Mouse (Mus musculus) olfactory bulb, adult 2 months (tissue): Measurements from ENCODE around the gene Exoc3.

ENCODE experiments used
- CTCF ChIP-seq: fragments of 200-500 bp; IDR thresholded peaks from 2 replicates; pipeline ENCODE4 v1.5.1; 2012; ENCODE audit warnings: low read depth, mild to moderate bottlenecking, low read length, moderate library complexity; ENCODE audit not compliant: insufficient read depth
- POLR2A ChIP-seq: fragments of 200-500 bp; IDR thresholded peaks from 2 replicates; pipeline ENCODE4 v1.6.1; 2012; ENCODE audit warnings: mild to moderate bottlenecking, low read depth, low read length, moderate library complexity; ENCODE audit not compliant: insufficient read depth

DNA sequence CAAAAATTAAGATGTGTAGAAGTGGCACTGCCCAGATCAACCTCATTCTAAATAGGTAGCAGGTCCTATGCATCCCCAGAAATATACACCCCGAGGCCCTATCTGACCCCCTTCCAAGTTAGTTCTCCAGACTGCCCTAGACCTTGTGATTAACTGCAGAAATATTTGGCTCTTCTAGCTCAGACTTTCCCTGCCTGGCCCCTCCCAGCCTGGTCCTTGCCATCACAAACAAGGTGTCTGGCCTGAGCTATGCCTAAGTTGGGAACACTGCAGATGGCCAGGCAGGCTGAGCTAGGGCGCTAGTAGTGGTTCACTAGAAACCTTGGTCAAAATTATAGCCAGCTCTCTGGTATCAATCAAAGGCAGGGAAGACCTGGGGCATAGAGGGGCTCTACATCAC is 41.0 kb downstream of the Exoc3 start:
- TF ChIP-seq CTCF = no peak
- TF ChIP-seq POLR2A = no peak
